Mouse (Mus musculus) limb, embryonic 14.5 days (tissue): ENCODE measurements around the gene Rtn4rl1. TPM values are rescaled to one million over a fixed set of nuclear protein-coding genes. Genes with fewer than 3 reads are reported as not detected.

Experiments used
- ATAC-seq: fragments of 200-750 bp; cut with Nextera tagmentation; 2 replicates; pipeline ENCODE4 v1.8.0; 2017; ENCODE audit warnings: low read depth, moderate number of reproducible peaks, moderate TSS enrichment; ENCODE audit not compliant: low FRiP score
- DNase-seq: peaks from one replicate; pipeline ENCODE4 v3.0.0-alpha.2; 2015; ENCODE audit warnings: low spot score
- H3K27ac ChIP-seq: fragments of 300-500 bp; sonication (generic); replicated peaks from 2 replicates; pipeline ENCODE4 v1.5.1; 2014; ENCODE audit warnings: low read depth, mild to moderate bottlenecking, low read length, moderate library complexity, mixed read lengths
- H3K27me3 ChIP-seq: fragments of 300-500 bp; sonication (generic); 2 replicates; pipeline ENCODE4 v1.6.1; 2014; ENCODE audit warnings: low read length, mixed read lengths; ENCODE audit not compliant: control insufficient read depth, insufficient read depth
- H3K36me3 ChIP-seq: fragments of 300-500 bp; sonication (generic); 2 replicates; pipeline ENCODE4 v1.6.1; 2014; ENCODE audit warnings: mild to moderate bottlenecking, low read length, moderate library complexity, mixed read lengths; ENCODE audit not compliant: control insufficient read depth, insufficient read depth
- H3K4me1 ChIP-seq: fragments of 300-500 bp; sonication (generic); 2 replicates; pipeline ENCODE4 v1.6.1; 2014; ENCODE audit warnings: antibody characterized with exemption, low read length, mixed read lengths; ENCODE audit not compliant: control insufficient read depth, insufficient read depth
- H3K4me2 ChIP-seq: fragments of 300-500 bp; sonication (generic); replicated peaks from 2 replicates; pipeline ENCODE4 v1.6.1; 2014; ENCODE audit warnings: low read depth, mild to moderate bottlenecking, low read length, moderate library complexity; ENCODE audit not compliant: severe bottlenecking
- H3K4me3 ChIP-seq: fragments of 300-500 bp; sonication (generic); replicated peaks from 2 replicates; pipeline ENCODE4 v1.5.1; 2014; ENCODE audit warnings: low read length
- H3K9ac ChIP-seq: fragments of 300-500 bp; sonication (generic); 2 replicates; pipeline ENCODE4 v1.6.1; 2014; ENCODE audit warnings: mild to moderate bottlenecking, low read depth, low read length, moderate library complexity; ENCODE audit not compliant: severe bottlenecking
- H3K9me3 ChIP-seq: fragments of 300-500 bp; sonication (generic); 2 replicates; pipeline ENCODE4 v1.6.1; 2016; ENCODE audit warnings: low read length; ENCODE audit not compliant: control insufficient read depth
- POLR2A ChIP-seq: fragments of 200-500 bp; IDR thresholded peaks from 2 replicates; pipeline ENCODE4 v1.8.0; 2012; ENCODE audit warnings: inconsistent platforms, mild to moderate bottlenecking, moderate library complexity, borderline replicate concordance; ENCODE audit not compliant: insufficient read depth, insufficient read length; ENCODE audit errors: extremely low read depth
- WGBS: fragments of 180-500 bp; shearing (Covaris S2); extraction: QIAGEN DNeasy Blood & Tissue Kit; methylation state at CpG from one replicate; pipeline ENCODE4 v1.1.7; 2014; 5-methylcytosine and 5-hydroxymethylcytosine counted together
- polyA plus RNA-seq, 2 experiments: library from polyadenylated mRNA; depleted of rRNA in 1 of 2; stranded (reverse) in 1 of 2; unstranded in 1 of 2; fragments of >200 nt; fragmentation: Nextera tagmentation in 1 of 2; extraction: Ambion mirVana in 1 of 2; gene quantifications; 2 replicates each; pipeline versions ENCODE4 v1.2.1 to v1.2.3; 2012 to 2014

Rtn4rl1 gene
- polyA plus RNA-seq, 2 experiments, result 3.4 to 4.4 TPM

DNA sequence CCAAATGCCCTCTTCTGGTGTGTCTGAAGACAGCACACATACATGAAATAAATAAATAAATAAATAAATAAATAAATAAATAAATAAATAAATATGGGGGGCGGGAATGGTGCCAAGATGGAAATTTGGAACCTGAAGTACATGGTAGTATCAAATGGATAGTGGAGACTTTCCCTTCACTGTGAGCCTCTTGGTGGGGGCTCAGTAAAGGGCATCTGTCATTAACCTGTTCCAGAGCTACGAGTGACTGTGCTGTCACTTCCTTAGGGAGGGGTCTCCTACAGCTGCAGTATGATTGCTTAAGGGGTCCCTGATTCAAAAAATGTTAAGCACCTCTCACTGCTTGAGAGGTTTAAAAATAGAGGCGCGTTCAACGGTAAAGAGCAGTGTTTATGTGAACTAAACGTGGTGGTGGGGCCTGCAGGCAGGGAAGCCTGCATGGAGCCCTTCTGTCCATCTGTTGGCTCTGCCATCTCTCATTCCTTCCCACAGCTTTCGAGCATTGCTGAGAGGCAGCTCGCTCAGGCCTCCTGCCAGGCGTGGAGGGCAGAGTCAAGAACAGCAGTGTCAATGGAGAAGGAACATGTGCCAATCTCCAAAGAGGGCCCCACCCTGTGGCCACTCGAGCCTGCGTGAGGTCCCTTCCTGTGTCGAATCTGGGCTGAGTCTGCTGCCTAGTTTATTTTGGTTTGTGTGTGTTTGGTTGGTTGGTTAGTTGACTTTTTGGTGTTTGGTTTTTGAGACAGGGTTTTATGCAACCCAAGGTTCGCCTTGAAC, 46.8 kb downstream of the Rtn4rl1 start:
- 68% methylated on average over 13 of the region's 13 CpGs for WGBS
- Histone ChIP-seq H3K36me3 (no peaks in the 10 kb centered on the region), H3K9ac (no peak overlapping the region), H3K4me1 (peaks cover under 1% of the 10 kb centered on the region), H3K4me3 (no peak overlapping the region), H3K9me3 (no peaks in the 10 kb centered on the region), H3K27me3 (no peaks in the 10 kb centered on the region), H3K4me2 (no peak overlapping the region), H3K27ac (no peak overlapping the region)
- ATAC-seq, result no peak
- no peak for DNase-seq
- no peak for TF ChIP-seq POLR2A

DNA sequence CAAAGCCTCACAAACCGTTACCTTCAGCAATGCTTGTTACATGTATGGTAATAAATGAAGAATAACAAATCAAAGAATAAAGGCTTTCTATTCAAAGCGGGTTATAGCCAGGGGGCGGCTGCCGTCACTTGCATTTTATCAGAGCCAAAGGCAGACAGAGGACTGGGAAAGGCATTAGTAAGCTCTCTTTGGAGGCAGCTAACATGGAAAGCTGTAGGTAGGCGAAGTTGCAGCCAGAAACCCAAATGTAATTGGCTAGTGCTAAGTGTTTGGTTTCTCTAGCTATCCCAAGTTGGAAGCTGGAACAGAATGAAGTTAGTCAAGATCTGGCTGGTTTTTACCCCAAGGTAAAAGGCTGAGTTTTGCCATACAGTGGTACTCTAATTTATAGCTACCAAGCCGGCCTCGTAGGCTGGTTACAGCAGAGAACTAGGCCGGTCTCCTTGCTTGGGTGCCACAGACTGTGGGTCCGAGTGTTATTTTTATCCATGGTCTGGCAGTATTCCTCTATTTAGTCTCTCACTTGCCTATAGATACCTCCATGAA, 49.2 kb downstream of the Rtn4rl1 start:
- H3K27ac ChIP-seq, result no peak overlapping the region
- H3K4me3 ChIP-seq, result no peak overlapping the region
- no peaks in the 10 kb centered on the region for H3K27me3 ChIP-seq
- H3K4me1 ChIP-seq, result peaks cover 10% of the 10 kb centered on the region
- no peak for ATAC-seq
- no peak overlapping the region for H3K4me2 ChIP-seq
- TF ChIP-seq POLR2A, result no peak
- no peaks in the 10 kb centered on the region for H3K36me3 ChIP-seq
- no peak for DNase-seq
- H3K9me3 ChIP-seq, result no peaks in the 10 kb centered on the region
- 72% methylated on average over 9 of the region's 9 CpGs for WGBS
- no peak overlapping the region for H3K9ac ChIP-seq

DNA sequence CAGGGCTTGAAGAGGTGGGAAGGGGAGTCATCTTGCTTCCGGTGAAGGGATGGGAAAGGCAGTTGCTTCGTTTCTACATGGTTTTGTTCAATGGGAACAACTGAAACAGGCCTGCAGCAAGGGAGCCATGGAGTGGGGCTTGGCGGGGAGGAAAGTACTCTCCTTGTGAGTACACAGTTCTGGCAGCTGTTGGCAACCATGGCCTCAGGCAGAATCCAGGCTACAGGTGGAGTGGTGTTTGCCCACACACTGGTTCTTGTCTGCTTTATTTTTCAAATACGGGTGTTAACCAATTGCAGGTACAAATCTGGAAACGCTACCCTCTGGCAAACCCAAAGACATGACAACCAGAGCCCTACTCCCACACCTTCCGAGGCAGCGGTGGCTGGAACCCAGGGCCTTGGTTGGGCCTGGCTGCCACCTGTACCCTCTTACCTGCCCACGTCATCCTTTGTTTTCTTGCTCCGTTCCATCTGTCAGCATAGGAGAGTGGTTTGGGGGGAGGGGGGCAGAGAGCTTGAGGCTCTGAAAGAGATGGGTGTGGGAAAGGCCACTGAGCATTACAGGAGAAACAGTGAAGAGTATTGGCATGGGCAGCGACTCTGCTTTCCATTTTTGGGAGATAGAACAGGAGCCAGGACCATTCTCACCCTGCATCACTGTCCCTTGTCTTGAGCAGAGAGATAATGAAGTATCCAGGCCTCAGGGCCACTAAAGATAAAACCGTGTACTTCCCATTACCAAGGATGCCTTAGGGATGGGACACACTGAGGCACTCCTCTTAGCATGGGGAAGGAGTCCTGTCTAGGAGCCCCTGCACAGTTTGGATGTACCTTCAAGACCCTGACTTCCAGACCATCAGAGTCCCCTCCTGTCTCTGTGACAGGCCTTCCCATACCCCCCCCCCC, 51.0 kb downstream of the Rtn4rl1 start:
- Histone ChIP-seq H3K36me3 (no peaks in the 10 kb centered on the region), H3K4me3 (no peak overlapping the region), H3K9me3 (no peaks in the 10 kb centered on the region), H3K4me1 (peaks cover 10% of the 10 kb centered on the region), H3K4me2 (no peak overlapping the region), H3K9ac (no peak overlapping the region), H3K27ac (no peak overlapping the region), H3K27me3 (no peaks in the 10 kb centered on the region)
- WGBS, result 79% methylated on average over 11 of the region's 11 CpGs
- DNase-seq, result no peak
- TF ChIP-seq POLR2A, result no peak
- ATAC-seq, result no peak

DNA sequence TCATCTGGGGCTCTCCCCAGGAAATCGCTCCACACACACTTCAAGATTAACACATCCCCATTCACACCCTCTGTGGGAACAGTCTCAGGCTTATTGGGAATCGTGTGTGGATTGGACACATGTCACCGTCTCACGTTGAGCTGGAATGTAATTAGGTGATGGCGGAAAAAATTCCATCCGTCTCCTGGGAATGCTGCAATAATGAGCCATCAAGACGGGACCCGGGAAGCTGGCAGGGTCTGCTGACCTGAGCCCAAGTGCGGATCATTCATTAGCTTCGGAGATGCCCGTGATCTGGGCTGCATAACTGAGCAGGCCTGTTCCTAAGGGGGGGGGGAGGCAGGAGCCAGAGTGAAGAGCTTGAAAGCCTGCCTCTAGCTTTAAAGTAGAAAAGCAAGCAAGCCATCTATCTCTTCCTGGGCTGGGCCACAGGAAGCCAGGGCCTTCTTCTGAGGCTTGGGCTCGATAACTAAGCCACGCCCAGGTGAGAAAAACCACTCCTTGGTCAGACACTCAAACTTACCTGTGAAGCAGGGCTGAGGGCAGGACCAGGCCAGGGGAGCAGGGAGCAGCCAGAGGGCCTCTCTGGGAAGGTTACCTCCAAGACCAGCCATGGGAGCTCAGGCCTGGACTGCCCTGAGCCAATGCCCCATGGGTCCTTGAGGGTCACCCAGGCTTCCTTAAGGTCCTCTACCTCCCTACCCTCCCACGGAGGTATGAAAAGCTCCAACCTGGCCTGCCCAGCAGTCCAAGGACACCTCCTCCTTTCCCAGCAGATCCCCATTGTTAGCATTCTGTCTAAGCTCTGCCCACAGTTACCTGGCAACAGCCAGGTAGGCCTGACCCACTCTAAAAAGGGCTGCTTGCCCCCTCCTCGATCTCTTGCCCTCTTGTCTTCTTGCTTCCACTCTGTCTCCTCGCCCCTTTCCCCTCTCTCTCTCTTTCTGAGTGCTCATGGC, 52.1 kb downstream of the Rtn4rl1 start:
- 35% methylated on average over 16 of the region's 16 CpGs for WGBS
- H3K27me3 ChIP-seq, result no peaks in the 10 kb centered on the region
- no peak overlapping the region for H3K27ac ChIP-seq
- no peak for TF ChIP-seq POLR2A
- DNase-seq (no peak), ATAC-seq (no peak)
- H3K4me2 ChIP-seq, result no peak overlapping the region
- H3K9me3 ChIP-seq, result no peaks in the 10 kb centered on the region
- H3K4me1 ChIP-seq, result peaks cover 10% of the 10 kb centered on the region
- H3K9ac ChIP-seq, result no peak overlapping the region
- H3K4me3 ChIP-seq, result no peak overlapping the region
- H3K36me3 ChIP-seq, result no peaks in the 10 kb centered on the region
